Mouse (Mus musculus): ENCODE results near the gene Bcor. TPM values are rescaled to one million over a fixed set of nuclear protein-coding genes. Genes with fewer than 3 reads are reported as not detected.

The Bcor gene
- polyA plus RNA-seq, 1 experiment: 15.8 TPM

GRCm38 (mm10) chrX:12164591-12165529, 4.7 kb upstream of the Bcor start:
- no peak overlapping the region for H3K4me3 ChIP-seq (replicated peaks; ENCODE audit: extremely low read depth, low read depth, low read length)
- WGBS: 52% methylated on average over 11 of the region's 11 CpGs
- peaks cover 9% of the 10 kb centered on the region; the same call in 1 of the 2 replicates for H3K4me1 ChIP-seq (ENCODE audit: control insufficient read depth, insufficient read depth, low read length)
- DNase-seq: no peak
- TF ChIP-seq CTCF (IDR thresholded peaks at IDR 0.05; ENCODE audit: insufficient read depth, low read length) (no peak), POLR2A (IDR thresholded peaks at IDR 0.05; ENCODE audit: borderline replicate concordance, extremely low read depth, low read depth, low read length) (peak; percentile 13; the same call in 1 of the 2 replicates)

- WGBS: 9% methylated on average over 19 of the region's 19 CpGs
- peaks cover under 1% of the 10 kb centered on the region; the same call in 1 of the 2 replicates for H3K4me1 ChIP-seq (ENCODE audit: control insufficient read depth, insufficient read depth, low read length)
- TF ChIP-seq CTCF (IDR thresholded peaks at IDR 0.05; ENCODE audit: insufficient read depth, low read length) (no peak), POLR2A (IDR thresholded peaks at IDR 0.05; ENCODE audit: borderline replicate concordance, extremely low read depth, low read depth, low read length) (no peak; the same call in 1 of the 2 replicates)
- H3K4me3 ChIP-seq (replicated peaks; ENCODE audit: extremely low read depth, low read depth, low read length): peak overlapping the region; percentile 75
- DNase-seq: peak; percentile 43
These were observed 647 bp downstream of the Bcor start for GRCm38 (mm10) chrX:12159534-12159881.

- Histone ChIP-seq H3K4me1 (ENCODE audit: control insufficient read depth, insufficient read depth, low read length) (no peaks in the 10 kb centered on the region; the same call in 1 of the 2 replicates), H3K4me3 (replicated peaks; ENCODE audit: extremely low read depth, low read depth, low read length) (peak overlapping the region; percentile 51)
- DNase-seq: peak; percentile 48
- TF ChIP-seq POLR2A (IDR thresholded peaks at IDR 0.05; ENCODE audit: borderline replicate concordance, extremely low read depth, low read depth, low read length) (peak; percentile 54; the same call in 1 of the 2 replicates), CTCF (IDR thresholded peaks at IDR 0.05; ENCODE audit: insufficient read depth, low read length) (no peak)
- WGBS: 8% methylated on average over 31 of the region's 31 CpGs
These were observed 1.2 kb downstream of the Bcor start for GRCm38 (mm10) chrX:12158821-12159533.

GRCm38 (mm10) chrX:12158244-12158820, 1.8 kb downstream of the Bcor start:
- Histone ChIP-seq H3K4me1 (ENCODE audit: control insufficient read depth, insufficient read depth, low read length) (no peaks in the 10 kb centered on the region; the same call in 1 of the 2 replicates), H3K4me3 (replicated peaks; ENCODE audit: extremely low read depth, low read depth, low read length) (peak overlapping the region; percentile 51)
- TF ChIP-seq CTCF (IDR thresholded peaks at IDR 0.05; ENCODE audit: insufficient read depth, low read length) (no peak), POLR2A (IDR thresholded peaks at IDR 0.05; ENCODE audit: borderline replicate concordance, extremely low read depth, low read depth, low read length) (no peak)
- WGBS: 8% methylated on average over 44 of the region's 44 CpGs
- DNase-seq: peak; percentile 46

- TF ChIP-seq POLR2A (IDR thresholded peaks at IDR 0.05; ENCODE audit: borderline replicate concordance, extremely low read depth, low read depth, low read length) (no peak), CTCF (IDR thresholded peaks at IDR 0.05; ENCODE audit: insufficient read depth, low read length) (no peak)
- H3K4me1 ChIP-seq (ENCODE audit: control insufficient read depth, insufficient read depth, low read length): no peaks in the 10 kb centered on the region; the same call in 1 of the 2 replicates
- WGBS: 10% methylated on average over 25 of the region's 25 CpGs
- peak; percentile 40 for DNase-seq
- no peak overlapping the region for H3K4me3 ChIP-seq (replicated peaks; ENCODE audit: extremely low read depth, low read depth, low read length)
These were observed 2.7 kb downstream of the Bcor start for GRCm38 (mm10) chrX:12157331-12157930.

GRCm38 (mm10) chrX:12155842-12156291, 4.3 kb downstream of the Bcor start:
- TF ChIP-seq CTCF (IDR thresholded peaks at IDR 0.05; ENCODE audit: insufficient read depth, low read length) (no peak), POLR2A (IDR thresholded peaks at IDR 0.05; ENCODE audit: borderline replicate concordance, extremely low read depth, low read depth, low read length) (0 out of 2 replicates have a peak, but pooled peaks have one; percentile 8)

GRCm38 (mm10) chrX:12155068-12155840, 4.9 kb downstream of the Bcor start:
- Histone ChIP-seq H3K4me3 (replicated peaks; ENCODE audit: extremely low read depth, low read depth, low read length) (peak overlapping the region; percentile 1), H3K4me1 (ENCODE audit: control insufficient read depth, insufficient read depth, low read length) (no peaks in the 10 kb centered on the region; the same call in 1 of the 2 replicates)
- 24% methylated on average over 30 of the region's 30 CpGs for WGBS
- DNase-seq: no peak
- TF ChIP-seq CTCF (IDR thresholded peaks at IDR 0.05; ENCODE audit: insufficient read depth, low read length) (no peak), POLR2A (IDR thresholded peaks at IDR 0.05; ENCODE audit: borderline replicate concordance, extremely low read depth, low read depth, low read length) (no peak)

More at GRCm38 (mm10) chrX:12155842-12156291, 4.3 kb downstream of the Bcor start:
- DNase-seq: peak; percentile 30
- H3K4me3 ChIP-seq (replicated peaks; ENCODE audit: extremely low read depth, low read depth, low read length): peak overlapping the region; percentile 1
- 15% methylated on average over 30 of the region's 30 CpGs for WGBS
- H3K4me1 ChIP-seq (ENCODE audit: control insufficient read depth, insufficient read depth, low read length): no peaks in the 10 kb centered on the region; the same call in 1 of the 2 replicates

All from lung, adult 2 months (tissue).